Mouse (Mus musculus) A20 (cell line): ENCODE data around the gene Zfp385c.
A peak's percentile ranks its signal among the peaks of the same experiment; 100 is the strongest.

Source experiments
- DNase-seq: peaks from one replicate; pipeline ENCODE4 v3.0.0-alpha.2; 2011; ENCODE audit warnings: low read depth, low spot score

Gene Zfp385c

GRCm38 (mm10) chr11:100692164-100692616, at the start of gene Zfp385c:
Gene Zfp385c (minus strand): TSS chr11:100692455.
- DNase-seq = no peak

DNA sequence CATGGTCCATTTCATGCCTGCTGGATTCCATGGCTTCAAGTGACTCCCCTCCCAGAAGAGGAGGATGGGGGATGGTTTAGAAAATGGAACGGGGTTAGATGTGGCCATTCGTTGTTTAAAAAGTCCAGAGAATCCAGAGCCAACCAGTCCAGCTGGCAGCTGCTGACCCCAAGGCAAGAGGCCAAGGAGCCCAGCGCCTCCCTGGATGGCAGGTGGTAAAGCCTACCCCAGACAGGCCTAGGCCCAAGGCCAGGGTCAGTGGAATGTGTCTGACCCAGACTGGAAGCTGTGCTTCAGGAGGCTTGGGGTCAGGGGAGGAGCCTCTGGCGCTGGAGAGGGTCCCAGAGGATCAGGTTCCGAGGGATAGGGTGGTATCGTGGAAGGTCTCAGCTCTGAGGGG, 49.1 kb upstream of the Zfp385c start:
- DNase-seq = no peak

GRCm38 (mm10) chr11:100738749-100739148, 46.5 kb upstream of the Zfp385c start:
- no peak for DNase-seq

DNA sequence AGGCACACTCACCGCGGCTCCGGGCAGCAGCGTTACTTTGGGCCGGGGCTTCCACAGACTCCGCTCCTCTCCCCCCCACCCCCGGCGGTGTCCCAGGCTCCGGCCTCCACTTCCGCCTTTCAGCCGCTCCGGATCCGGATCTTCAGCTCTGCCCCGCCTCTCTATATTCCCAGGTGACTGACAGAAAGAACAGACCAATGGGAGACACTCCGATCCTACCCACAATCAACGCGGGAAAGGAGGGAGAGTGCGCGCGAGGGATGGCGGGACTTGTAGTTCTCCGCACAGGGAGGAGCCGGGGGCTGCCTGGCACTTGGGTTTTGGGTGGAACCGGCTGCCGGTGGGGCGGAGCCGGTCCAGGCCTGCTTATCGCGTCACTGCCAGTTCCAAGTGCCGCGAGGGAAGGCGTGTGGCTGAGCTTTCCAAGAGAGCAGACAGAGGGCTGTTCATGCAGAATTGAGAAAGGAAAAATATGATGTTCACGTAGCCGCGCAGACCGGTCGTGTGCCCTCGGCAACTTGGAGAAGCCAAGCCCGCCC, 45.9 kb upstream of the Zfp385c start, which contains the start of gene Rab5c:
Rab5c (minus strand) TSS at position 150 of the 539 bp plus-strand sequence.
- peak; percentile 99 for DNase-seq

DNA sequence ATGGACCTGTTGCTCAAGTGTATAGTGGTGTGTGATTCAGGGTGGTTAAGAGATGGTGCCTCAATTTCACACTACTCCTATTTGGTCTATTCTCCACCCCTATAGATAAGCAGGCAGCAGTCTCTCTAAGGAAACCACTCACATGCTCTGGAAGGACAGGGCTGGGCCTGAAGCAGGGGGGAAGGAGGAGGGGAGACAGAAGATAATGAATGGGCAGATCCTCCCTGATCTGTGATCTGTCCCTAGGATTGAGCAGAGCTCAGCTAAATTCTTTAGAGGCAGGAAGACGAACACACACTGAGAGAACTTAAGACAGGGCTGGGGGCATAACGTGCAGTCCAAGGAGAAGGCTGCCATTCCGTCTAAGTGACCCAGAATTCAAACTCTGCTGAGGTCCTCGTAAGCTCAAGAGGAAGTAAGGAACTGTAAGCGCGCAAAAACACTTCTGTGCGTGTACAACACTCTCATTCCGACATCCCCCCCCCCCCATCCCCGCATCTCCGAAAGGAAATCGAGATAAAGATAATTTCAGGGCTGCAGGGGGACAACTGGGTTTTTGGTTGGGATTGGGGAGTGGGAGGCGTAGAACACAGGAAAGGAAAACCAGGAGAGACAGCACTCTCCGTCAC, 45.0 kb upstream of the Zfp385c start:
- peak; percentile 58 for DNase-seq

- peak; percentile 40 for DNase-seq
These were observed 44.5 kb upstream of the Zfp385c start for GRCm38 (mm10) chr11:100736746-100737080.

GRCm38 (mm10) chr11:100735954-100736745, 43.9 kb upstream of the Zfp385c start:
- peak; percentile 74 for DNase-seq

DNA sequence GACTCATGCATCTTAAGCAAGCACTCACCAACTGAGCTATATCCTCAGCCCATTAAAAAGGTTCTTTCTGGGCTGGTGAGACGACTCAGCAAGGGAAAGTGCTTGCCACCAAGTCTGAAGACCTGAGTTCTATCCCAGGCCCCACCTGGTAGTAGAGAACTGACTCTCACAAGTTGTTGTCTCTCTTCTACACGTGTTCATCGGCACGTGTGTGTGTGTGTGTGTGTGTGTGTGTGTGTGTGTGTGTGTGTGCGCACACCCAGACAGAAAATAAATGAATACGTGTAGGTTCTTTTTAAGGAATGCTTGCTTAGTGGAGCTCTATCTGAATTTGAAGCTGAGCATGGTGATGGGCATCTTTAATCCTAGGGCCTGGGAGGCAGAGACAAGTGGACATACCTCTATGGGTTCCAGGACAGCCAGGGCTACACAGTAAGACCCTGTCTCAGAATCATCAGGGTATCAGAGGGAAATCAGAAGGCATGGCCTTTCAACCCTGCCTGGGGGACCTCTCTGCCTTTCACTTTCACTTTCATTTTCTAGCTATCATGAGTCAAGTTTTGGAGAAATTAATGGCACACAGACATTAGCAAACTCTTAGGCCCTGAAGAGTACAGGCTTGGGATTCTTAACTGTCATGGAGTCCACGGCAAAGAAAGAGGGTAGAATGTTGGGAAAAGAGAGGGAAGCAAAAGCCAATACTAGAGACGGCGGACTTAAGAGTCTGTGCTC, 43.0 kb upstream of the Zfp385c start:
- DNase-seq = peak; percentile 52

DNA sequence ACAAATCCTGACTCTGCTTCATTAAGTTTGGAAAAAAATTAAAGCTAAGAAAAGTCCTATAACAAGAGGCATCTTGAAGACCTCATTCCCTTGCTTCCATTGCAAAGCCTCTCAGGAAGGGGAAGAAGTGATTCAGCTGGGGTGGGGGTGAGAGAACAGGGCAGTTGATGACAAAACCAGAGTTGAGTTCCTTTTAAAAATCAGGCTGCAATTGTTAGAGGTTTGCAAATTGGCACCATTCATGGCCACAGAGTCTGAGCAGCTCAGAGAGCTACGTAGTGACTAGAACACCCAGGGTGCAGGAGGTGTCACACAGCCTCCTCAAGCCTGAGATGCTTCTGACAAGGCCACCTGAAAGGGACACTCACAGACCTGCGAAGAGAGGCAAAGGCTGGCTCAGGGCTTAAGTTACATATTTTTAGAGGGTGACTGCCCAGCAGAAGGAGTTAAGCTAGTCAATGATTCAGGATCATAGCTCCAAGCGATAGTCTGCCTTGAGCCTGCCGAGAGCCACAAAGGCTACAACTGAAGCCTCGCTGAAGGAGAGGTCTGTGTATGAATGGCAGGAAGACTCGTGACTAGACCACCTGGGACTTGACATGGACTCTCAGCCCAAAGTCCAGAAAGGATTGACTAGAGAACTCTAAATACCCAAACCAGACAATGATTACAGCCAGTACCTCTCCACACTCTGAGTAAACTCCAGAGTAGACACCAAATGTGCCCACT, 38.4 kb upstream of the Zfp385c start:
- no peak for DNase-seq

- no peak for DNase-seq
These were observed 37.7 kb upstream of the Zfp385c start for GRCm38 (mm10) chr11:100729976-100730375.

DNA sequence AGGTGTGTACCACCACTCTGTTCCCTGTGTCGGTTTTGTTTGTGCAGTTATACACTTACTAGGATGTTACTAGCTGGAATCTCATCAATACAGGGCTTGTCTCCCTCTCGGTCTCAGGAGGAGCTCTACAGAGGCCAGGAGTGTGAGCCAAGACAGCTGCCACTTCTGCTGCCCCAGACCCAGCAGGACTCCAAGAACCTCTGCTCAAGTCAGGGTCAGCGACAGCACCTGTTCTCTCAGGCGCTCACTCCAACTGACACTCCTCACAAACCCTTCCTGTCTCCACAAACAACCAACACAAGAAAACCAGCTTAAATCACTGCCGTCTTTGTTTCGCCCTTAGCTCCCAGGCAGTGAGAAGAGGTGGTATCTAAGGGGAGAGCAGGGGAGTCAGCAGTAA, 36.3 kb upstream of the Zfp385c start:
- no peak for DNase-seq

DNA sequence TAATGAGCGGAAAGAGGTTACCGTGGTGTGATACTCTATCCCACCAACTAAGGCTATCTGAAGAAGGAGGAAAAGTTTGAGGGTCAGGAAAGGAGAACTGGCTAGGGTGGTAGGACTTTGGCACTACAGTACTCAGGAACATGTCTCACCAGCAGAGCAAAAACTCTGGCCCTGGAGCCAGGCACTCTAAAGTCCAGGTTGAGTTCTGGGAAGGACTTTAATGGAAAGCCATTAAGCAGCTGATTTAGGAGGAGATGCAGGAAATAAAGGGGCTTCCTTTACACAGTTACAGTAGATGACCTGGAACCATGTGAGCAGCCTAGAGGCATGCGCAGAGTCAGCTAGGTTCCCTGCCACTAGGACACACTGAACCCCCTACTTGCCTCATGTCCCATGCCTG, 34.9 kb upstream of the Zfp385c start:
- DNase-seq = no peak

DNA sequence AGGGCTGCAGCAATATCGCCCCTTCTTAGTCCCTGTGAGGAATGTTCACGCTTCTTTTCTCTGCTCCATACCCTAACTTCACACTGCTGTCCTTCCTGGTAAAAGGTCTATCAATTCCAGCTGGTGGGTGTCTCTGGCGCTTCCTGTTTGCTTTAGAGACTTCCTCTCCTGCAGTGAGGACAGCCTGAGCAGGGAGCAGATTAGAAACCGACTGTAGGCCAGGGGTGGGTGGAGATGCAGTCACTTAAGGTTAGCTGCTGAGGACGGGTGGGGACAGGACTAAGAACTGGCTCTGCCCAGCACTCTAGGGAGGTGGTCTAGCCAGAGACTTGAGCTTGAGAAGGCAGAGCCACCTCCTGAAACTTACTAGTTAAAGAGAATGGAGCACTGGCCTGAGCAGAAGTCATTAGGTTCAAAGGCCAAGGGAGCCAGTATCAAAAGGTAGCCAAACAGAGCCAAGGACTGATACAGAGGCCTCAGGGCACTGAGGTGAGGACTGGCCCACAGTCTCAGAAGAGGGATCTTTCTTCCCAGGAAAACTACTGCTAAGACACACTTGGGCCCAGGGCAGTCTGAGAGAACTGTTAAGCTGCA, 32.8 kb upstream of the Zfp385c start:
- DNase-seq = peak; percentile 24

- peak; percentile 57 for DNase-seq
These were observed 30.3 kb upstream of the Zfp385c start for GRCm38 (mm10) chr11:100722493-100723028.

DNA sequence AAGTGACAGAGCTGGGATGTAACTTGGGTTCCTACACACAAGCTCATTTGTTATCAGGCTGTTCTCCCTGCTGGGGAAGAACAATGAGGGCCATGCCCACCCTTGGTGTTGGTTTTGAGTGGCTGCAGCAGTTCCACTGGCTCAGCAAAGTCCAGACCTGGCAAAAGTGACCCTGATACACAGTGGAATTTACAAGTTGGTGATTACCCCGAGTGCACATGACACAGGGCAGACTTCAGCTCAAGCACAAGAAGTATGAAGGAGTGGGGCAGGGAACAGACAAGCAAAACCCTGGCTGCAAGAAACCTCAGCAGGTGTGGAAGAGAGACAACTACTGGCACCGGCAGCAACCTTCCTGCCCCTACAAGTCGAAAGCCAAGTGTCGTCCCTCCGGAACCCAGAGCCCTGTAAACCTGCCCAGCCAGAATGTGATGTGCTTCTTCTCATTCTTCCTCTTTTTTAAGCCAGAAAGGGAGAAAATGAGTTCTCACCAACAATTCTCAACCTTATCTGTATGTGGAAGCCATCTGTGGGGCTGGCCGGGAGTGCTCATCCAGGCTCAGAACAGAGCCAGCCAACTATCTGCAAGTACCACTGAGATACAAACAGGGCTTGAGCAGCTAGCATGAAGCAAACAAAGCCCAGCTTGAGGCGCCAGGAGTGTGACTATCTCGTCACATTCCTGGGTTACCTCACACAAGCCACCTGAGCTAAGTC, 29.7 kb upstream of the Zfp385c start:
- DNase-seq = no peak

- no peak for DNase-seq
These were observed 29.0 kb upstream of the Zfp385c start for GRCm38 (mm10) chr11:100721254-100721653.

DNA sequence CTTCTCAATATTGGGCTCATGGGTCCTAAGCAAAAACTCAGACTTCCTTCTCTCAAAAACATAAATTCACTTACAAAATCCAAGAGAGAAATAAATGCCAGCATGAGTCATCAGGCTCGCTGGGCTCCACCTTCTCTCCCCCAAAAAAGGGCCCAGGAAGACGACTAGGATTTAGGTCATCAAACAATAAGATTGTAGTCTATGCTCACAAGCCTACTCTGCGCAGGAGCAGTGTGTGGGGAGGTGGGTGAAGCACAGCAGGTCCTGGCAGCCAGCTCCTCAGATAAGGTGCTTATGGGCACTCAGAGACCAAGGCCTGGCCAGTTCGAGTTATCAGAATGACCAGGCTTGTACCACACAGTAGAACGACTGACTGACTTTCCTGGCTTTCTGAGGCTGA, 28.1 kb upstream of the Zfp385c start:
- no peak for DNase-seq

DNA sequence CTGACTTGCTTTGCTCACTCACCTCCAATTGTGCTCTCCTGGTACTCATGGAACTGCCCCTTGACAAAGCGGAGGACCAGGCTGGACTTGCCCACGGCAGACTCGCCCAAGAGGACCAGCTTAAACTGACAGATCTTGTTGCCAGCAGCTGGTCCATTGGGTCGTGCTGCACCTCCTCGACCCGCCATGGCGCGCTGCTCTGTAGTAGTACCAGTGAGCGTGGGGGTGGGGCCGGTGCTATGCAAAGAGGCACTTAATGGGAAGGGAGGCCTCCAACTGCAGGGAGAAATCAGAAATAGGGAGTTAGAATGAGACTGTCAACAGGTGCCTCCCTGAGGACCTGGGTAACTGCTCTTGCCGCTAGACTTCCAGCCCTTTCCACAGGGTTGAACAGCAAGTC, 27.6 kb upstream of the Zfp385c start:
- DNase-seq = no peak

DNA sequence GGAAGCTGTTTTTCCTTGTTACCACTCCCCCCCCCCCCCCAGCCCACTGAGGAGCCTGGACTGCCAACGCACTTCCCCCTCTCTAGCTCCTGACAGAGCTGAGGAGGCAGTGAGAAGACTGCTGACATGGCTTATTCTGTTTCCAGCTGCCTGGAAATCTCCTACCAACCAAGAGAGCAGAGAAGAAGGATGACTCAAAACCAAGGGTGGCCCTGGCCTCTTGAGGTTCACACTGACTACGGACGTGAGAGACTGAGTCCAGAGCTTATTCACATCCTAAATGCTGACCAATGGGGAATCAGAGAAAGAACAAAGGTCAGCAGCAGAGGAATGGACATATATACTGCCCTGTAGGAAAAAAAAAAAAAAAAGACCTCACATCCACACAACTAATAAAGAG, 27.1 kb upstream of the Zfp385c start:
- no peak for DNase-seq

DNA sequence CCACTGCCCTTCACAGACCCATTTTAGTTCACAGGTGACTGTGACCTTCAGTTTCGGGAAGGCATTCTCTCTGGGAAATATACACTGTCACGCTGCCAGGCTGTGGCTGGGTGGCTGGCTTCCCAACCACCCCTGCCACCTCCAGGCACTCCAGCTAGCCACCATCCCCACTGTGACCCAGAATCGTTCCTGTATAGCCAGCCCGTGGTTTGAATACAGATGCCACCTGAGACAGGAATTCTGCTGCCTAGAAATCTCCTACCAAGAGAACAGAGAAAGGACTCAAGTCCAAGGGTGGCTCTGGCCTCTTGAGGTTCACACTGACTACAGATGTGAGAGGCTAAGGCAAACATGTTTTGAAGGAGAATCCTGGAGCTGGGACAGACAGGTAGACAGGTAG, 26.6 kb upstream of the Zfp385c start:
- no peak for DNase-seq
